Mouse (Mus musculus) cortical plate, adult 2 months (tissue): ENCODE results near the gene Dapp1. TPM values are rescaled to one million over a fixed set of nuclear protein-coding genes. Genes with fewer than 3 reads are reported as not detected.

ENCODE experiments used
- H3K27ac ChIP-seq: fragments of 200-500 bp; 2 replicates; pipeline ENCODE4 v1.5.1; 2012; ENCODE audit warnings: low read length, control low read depth, inconsistent platforms; ENCODE audit not compliant: insufficient read depth
- H3K4me1 ChIP-seq: fragments of 200-500 bp; 2 replicates; pipeline ENCODE4 v1.6.1; 2011; ENCODE audit warnings: low read length; ENCODE audit not compliant: control insufficient read depth, insufficient read depth
- H3K4me3 ChIP-seq: fragments of 200-500 bp; 2 replicates; pipeline ENCODE4 v1.5.1; 2011; ENCODE audit warnings: mild to moderate bottlenecking, low read length, control low read depth; ENCODE audit not compliant: insufficient read depth
- CTCF ChIP-seq: fragments of 200-500 bp; IDR thresholded peaks from 2 replicates; pipeline ENCODE4 v1.5.1; 2011; ENCODE audit warnings: mild to moderate bottlenecking, control low read depth, low read length; ENCODE audit not compliant: insufficient read depth; ENCODE audit errors: extremely low read depth
- POLR2A ChIP-seq: fragments of 200-500 bp; IDR thresholded peaks from 2 replicates; pipeline ENCODE4 v1.6.1; 2011; ENCODE audit warnings: mild to moderate bottlenecking, low read length, control low read depth; ENCODE audit not compliant: insufficient read depth; ENCODE audit errors: extremely low read depth
- polyA plus RNA-seq: library from polyadenylated mRNA; depleted of rRNA; stranded (reverse); fragments of >200 nt; gene quantifications from 2 replicates; pipeline ENCODE4 v1.2.3, GENCODE M21; 2012

Gene Dapp1
- polyA plus RNA-seq, 1 experiment, result 5.5 TPM

- no peak overlapping the region for H3K4me3 ChIP-seq
- no peak for TF ChIP-seq POLR2A
- TF ChIP-seq CTCF, result no peak
- no peaks in the 10 kb centered on the region for H3K4me1 ChIP-seq
- no peak overlapping the region for H3K27ac ChIP-seq
Measured at GRCm38 (mm10) chr3:137936541-137936940, 44.8 kb downstream of the Dapp1 start.

GRCm38 (mm10) chr3:137935570-137936525, 45.5 kb downstream of the Dapp1 start:
- Histone ChIP-seq H3K4me3 (no peak overlapping the region), H3K4me1 (no peaks in the 10 kb centered on the region), H3K27ac (no peak overlapping the region)
- TF ChIP-seq POLR2A, result no peak
- no peak for TF ChIP-seq CTCF

- Histone ChIP-seq H3K27ac (no peak overlapping the region), H3K4me1 (no peaks in the 10 kb centered on the region), H3K4me3 (no peak overlapping the region)
- TF ChIP-seq POLR2A, result no peak
- TF ChIP-seq CTCF, result no peak
Measured at GRCm38 (mm10) chr3:137933986-137934385, 47.4 kb downstream of the Dapp1 start.

GRCm38 (mm10) chr3:137932748-137933147, 48.6 kb downstream of the Dapp1 start:
- H3K27ac ChIP-seq, result no peak overlapping the region
- no peak overlapping the region for H3K4me3 ChIP-seq
- TF ChIP-seq CTCF (no peak), POLR2A (no peak)
- no peaks in the 10 kb centered on the region for H3K4me1 ChIP-seq

GRCm38 (mm10) chr3:137929940-137930339, 51.4 kb downstream of the Dapp1 start:
- H3K27ac ChIP-seq, result no peak overlapping the region
- no peaks in the 10 kb centered on the region for H3K4me1 ChIP-seq
- TF ChIP-seq CTCF, result no peak
- TF ChIP-seq POLR2A, result no peak
- no peak overlapping the region for H3K4me3 ChIP-seq

DNA sequence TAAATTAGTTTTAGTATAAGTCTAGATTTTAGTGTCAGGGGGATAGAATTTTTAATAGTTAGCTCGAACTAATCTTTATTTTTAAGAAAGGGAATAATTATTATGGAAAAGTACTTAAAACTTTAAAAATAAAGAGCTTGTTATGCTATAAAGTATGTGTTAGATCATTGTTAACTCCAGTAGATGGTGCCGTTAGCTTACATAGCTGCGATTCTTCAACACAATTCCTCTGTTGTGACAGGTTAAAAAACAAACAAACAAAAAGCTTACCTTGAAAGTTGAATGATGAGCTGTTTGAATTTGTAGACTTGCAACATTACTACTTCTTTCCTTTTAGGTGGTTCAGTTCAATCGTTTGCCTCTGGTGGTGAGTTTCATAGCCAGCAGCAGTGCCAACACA, 54.3 kb downstream of the Dapp1 start:
- H3K4me3 ChIP-seq, result no peak overlapping the region
- no peaks in the 10 kb centered on the region for H3K4me1 ChIP-seq
- H3K27ac ChIP-seq, result no peak overlapping the region
- TF ChIP-seq CTCF (no peak), POLR2A (no peak)

- TF ChIP-seq POLR2A (no peak), CTCF (no peak)
- no peak overlapping the region for H3K27ac ChIP-seq
- H3K4me1 ChIP-seq, result peaks cover 2% of the 10 kb centered on the region; the same call in 1 of the 2 replicates
- H3K4me3 ChIP-seq, result no peak overlapping the region
Measured at GRCm38 (mm10) chr3:137920594-137920993, 60.8 kb downstream of the Dapp1 start.

DNA sequence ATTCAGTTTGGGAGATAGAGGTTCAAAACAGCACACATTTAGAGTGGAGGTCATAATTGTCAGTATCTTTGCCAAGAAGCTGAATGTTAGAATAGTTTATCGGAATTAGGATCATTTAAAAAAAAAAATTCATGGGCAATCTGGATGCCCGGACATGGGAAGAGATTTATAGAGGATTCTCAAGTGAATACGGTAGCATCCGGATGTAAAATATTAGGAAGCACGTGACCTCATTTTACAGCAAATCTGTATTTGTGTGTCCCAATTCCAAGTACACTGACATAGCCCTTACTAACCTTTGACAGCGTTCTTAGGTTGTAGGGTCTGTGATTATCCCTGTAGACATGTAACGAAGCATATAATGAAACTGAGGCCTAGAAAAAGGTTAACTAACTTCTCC, 61.9 kb downstream of the Dapp1 start:
- peaks cover 2% of the 10 kb centered on the region; the same call in 1 of the 2 replicates for H3K4me1 ChIP-seq
- no peak for TF ChIP-seq POLR2A
- TF ChIP-seq CTCF, result no peak
- peak overlapping the region; percentile 89 for H3K4me3 ChIP-seq
- H3K27ac ChIP-seq, result no peak overlapping the region

DNA sequence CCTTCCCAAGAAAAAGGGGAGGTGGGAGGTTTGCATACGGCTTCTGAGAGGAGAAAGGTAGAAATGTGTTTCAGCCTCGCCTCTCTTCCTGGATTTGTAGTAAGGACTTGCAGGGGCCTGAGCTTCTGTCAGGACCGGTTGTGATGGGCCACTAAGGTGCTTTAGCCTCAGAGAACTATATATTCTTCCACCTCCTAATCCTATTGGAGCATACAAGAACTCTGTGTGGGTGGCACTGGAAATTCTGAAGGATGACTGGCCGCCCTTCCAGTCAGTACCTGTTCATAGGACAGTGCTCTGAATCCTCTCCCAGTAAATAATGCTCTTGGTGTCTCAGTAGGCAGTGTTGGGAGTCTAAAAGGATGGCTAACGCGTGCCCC, 62.4 kb downstream of the Dapp1 start:
- H3K27ac ChIP-seq, result no peak overlapping the region
- H3K4me1 ChIP-seq, result peaks cover 2% of the 10 kb centered on the region; the same call in 1 of the 2 replicates
- H3K4me3 ChIP-seq, result peak overlapping the region; percentile 89
- no peak for TF ChIP-seq CTCF
- TF ChIP-seq POLR2A, result 0 out of 2 replicates have a peak, but pooled peaks have one; percentile 33
